Mouse (Mus musculus) testis, postnatal 14 days (tissue): ENCODE measurements around the gene Dscam.
"Not testable (repeated sequence)": the region's sequence is repeated elsewhere in the genome, so short reads cannot be mapped to it uniquely, and the experiment has no call there.

Source experiments
- DNase-seq: peaks from one replicate; pipeline ENCODE4 v3.0.0; 2021; ENCODE audit warnings: low spot score

Dscam gene

DNA sequence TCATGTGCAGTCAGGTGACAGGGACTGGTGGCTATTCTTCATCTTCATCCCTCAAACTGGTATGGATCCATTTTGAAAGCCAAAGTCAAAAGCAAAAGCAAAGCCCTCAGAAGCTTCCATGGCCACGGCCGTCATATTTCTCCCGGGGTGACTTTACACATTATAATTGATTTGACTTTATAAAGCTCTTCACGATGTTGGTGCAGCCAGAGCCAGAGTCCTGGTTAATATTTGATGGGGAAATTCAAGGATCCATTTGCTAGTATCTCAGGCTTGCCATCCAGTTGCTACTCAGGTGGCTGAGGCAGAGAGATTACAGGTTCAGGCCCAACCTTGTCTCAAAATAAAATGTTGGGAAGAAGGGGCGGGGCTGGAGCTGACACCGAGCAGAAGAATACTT is 238.3 kb downstream of the Dscam start:
- no peak for DNase-seq

GRCm38 (mm10) chr16:96931771-96932170 is 238.8 kb downstream of the Dscam start:
- DNase-seq = no peak

DNA sequence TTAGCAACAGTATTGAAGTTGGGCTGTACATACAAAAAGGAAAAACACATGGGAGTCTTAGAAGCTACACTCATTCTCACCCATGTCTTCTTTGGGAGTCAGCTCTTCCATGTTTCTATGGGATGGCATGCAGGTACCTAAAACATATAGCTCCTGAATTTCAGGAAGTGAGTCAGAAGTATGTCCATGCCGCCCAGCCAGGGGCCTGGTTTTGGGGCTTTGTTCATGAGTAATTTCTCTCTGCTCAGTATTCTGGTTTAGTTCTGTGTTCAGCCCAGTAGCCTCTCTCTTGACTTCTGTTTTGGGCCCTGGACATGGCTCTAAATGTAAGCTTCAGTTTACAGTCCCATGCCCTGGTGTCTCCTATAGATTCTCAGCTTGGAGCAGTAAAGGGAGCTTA is 242.5 kb downstream of the Dscam start:
- DNase-seq = no peak

- DNase-seq = no peak
Observed at GRCm38 (mm10) chr16:96927408-96927807, 243.1 kb downstream of the Dscam start.

DNA sequence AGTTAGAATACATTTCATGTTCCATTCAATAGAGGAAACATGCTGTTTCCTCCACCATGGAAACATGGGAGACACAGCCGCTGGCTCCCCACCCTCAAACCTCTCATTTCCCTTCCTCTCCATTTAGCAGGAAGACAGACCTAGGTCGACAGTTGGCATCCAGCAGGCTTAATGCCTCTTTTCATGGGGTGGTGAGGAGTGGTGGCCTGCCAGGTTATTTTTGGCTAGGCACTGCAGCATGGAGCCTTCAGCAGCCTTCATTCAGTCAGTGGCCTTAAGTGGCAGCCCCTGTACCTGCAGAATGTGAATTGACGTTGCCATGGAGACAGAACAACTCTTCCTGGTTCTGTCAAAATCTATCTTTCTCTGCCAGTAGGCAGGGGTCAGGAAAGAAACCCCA is 243.6 kb downstream of the Dscam start:
- DNase-seq = no peak

DNA sequence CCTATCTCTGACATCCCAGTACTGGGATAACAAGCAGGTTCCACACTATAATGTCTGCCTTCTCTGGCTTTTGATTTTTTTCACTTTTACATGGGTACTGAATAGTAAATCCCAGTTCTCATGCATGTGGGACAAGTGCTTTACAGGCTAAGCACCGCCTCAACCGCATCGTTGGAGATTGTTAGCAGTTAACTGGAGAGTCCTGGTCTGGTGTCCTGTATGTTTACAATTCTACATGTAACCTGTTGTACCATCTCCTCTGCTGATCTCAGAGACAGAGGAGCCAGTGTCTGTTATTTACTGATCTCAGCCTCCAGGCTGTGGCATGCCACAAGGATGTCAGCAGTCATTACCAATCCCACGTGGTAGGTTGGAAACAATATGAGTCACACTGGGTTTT is 246.6 kb downstream of the Dscam start:
- DNase-seq = no peak

DNA sequence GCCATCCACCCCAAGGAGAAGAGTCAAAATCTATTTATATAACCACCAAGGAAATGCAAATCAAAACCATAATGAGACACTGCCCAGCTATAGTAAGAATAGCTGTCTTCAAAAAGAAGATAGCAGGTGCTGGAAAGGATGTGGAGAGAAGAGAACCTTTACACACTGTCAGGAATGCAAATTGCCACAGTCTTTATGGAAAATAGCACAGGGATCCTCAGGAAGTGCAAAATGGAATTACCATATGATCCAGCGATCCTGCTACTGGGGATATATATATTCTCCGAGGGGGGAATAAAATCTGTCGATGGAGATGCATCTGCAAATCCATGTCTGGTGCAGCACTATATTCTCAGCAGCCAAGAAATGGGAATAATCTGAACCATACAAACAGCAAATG is 256.1 kb downstream of the Dscam start:
- DNase-seq = no peak

DNA sequence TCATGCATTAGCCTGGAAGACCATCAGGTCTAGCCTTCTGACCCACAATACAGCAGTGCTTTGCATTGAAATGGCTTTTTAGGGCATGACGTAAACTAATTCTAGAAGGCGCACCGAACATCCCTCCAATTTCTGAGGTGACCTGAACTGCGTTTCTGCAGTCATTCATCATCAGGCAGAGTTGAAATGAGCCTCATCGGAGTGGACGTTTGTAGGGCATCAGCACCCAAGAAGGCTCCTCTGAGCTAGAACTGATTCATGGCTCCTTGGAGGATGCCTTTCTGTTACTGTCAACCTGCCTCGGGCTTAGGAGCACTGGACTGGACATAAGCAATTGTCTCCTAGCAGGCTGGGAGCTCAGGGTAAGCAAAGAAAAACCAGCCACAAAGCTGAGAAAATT is 257.7 kb downstream of the Dscam start:
- no peak for DNase-seq

DNA sequence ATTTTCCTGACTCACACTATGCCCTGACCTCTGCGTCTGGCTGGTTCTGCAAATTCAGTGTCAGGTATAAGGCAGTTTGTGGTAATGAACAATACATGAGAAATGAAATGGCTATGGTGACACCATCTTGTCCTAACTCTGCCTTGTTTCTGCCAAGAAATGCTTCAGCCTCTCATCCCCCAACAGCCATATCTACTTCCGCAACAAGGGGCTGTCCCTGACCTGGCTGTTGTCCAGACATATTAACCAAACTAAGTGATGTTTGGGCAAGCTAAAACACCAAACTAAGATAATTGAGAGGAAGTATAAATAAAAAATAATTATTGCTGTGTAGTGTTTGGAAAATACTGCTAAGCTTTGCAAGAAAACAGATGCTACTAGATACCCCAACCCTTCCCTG is 258.4 kb downstream of the Dscam start:
- DNase-seq = no peak

DNA sequence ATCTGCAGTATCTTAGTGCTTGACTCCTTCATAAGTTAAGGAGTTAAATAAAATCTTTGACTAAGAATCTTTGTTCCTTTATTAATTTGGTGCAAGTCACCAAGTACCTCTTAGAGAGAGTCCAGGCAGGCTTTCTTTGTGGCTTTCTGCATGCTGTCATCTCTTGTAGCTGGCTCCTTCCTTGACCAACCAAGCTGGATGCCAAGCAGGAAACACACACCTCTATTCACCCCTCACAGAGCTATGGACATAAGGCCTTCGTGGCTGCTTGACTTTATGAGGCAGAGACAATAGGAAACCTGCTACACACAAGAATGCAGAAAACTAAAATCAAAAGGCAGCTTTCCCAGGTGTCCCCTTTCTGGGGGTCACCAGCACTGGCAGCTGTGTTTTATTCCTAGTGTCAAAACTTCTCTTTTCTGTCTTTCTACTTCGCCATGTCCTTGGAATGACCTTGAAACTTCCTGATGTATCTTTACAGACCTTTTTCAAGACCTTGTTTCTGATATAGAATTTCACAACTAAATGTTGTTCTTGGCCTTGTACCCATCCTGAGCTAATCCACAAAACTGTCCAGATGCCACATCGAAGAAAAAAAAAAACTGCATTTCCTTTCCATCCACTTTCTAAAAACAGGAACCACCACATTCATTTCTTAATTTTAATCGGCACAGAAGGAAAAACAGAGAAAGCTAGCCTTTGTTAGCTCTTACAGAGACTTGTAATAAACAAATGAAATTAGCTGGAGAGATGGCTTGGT is 260.0 kb downstream of the Dscam start:
- no peak for DNase-seq

DNA sequence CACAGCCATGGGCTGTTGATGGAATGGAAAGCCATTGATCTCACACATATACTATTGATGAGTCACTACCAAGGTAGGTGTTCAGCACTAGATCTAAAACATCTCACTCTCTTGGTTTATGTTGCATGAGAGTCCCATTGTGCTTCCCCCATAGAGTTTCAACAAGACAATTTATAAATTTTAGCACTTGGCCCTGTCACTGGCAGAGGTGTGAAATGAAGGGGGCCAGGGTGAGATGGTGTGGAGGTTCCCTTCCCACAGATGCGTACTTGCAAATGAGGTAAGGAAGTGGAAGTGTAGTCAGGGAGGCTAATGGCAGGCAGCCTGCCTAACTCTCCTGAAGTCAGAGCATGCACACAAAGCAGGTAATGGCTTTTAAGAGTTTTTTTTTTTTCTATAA is 262.7 kb downstream of the Dscam start:
- DNase-seq = no peak

DNA sequence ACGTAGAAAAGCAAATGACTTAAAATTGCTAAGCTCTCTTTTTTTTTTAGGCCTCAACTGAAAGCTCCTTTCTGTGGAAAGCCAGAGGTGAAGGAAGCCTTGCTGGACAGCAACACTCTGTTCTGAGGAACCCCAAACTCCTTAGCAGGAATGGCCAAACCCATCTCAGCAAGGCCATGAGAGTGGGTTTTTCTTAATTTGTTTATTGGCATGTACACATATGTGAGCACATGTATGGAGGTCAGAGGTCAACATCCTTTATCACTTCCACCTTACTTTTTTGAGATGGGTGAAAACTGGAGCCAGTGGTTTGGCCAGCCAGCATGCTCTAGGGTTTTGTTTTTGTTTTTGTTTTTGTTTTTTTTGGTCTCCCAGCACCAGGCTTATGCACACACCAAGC is 263.5 kb downstream of the Dscam start:
- DNase-seq = no peak

- DNase-seq = no peak
Observed at GRCm38 (mm10) chr16:96906630-96907029, 263.9 kb downstream of the Dscam start.

DNA sequence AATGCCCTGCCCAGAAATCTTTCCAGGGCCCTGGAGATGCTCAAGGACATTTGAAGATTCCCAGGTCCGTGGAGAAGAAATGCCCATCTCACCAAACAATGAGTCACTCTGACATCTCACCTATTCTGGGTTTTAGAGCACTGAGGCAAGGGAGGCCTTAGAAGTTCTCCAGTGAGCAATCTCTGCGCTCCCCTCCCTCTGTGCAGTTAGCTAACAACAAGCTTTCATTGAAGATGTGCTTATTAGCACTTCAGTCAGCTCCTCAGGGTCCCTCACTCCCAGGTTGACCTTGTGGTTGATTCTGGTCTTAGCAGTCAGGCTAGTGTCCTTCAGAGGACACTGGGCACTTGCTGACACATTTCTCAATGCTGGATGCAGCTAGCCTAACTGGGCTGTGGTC is 265.8 kb downstream of the Dscam start:
- DNase-seq = no peak

DNA sequence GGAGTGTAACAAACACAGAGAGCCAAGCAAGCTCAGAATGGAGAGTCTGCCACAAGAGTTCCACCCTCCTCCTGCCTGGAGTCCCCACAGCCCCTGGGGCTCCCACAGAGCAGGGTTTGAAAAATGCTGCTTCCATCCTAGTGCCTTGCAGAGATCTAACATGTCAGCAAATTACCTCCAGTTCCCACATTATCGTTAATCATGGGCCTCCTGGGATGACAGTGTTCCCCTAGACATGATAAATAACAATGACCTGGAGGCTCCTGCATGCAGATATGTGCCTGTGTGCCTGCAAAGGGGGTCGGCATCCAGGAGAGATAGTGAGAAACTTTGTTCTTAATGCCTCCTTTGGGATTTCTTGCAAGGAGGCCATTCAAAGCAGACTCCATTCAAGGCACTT is 266.2 kb downstream of the Dscam start:
- peak; percentile 21 for DNase-seq

DNA sequence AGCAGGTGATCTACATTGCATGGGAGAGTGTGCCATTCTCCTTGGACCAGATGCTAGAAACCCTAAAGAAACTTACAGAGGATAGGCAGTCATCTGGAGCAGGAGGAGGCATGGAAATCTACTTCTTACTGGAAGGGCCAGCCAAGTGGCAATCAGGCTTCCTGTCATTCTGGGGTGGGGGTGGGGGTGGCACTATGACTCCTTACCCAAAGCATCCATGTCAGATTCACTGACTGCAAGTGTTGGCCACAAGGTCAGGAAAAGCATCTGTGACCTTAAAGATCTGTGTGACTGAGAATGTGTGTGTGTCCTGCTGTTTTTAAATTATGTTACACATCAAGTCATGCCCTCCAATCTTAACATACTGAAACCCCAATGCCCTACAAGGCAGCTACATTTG is 268.0 kb downstream of the Dscam start:
- no peak for DNase-seq

DNA sequence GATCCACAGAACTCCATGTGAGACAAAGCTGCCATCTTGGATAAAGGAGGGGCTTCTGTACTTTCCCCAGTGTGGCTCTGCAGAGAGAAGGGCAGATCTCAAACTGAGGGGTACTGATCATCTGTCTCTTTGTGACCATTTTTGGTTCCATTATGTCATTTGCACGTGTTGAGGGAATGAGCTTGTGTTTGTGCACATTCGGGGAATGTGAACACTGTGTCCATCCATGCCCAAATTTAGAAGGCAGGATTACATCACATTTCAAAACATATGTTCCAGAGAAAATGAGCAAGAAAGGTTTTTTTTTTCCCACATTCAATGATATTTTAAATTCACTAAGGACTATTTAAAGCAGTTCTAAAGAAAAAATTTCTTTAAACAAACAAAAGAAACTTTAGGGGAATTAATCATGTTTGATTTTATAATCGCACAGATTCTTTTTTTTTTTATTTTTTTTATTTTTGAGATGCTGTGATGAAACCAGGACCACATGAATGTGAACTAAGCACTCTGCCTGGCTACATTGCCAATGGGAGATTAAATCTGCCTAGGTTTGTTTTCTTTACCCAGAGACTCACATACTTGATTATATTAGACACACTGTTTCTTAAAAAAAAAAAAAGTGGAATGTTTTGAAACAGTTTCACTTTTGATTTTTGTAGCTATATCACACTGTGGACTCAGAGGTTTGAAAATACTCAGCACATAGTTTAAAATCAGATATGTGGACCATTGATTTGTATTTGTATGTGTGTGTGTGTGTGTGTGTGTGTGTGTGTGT is 269.1 kb downstream of the Dscam start:
- DNase-seq = no peak

GRCm38 (mm10) chr16:96899329-96899728 is 271.2 kb downstream of the Dscam start:
- no peak for DNase-seq

GRCm38 (mm10) chr16:96896510-96897133 is 273.9 kb downstream of the Dscam start:
- no peak for DNase-seq

GRCm38 (mm10) chr16:96888036-96888435 is 282.5 kb downstream of the Dscam start:
- DNase-seq = no peak

DNA sequence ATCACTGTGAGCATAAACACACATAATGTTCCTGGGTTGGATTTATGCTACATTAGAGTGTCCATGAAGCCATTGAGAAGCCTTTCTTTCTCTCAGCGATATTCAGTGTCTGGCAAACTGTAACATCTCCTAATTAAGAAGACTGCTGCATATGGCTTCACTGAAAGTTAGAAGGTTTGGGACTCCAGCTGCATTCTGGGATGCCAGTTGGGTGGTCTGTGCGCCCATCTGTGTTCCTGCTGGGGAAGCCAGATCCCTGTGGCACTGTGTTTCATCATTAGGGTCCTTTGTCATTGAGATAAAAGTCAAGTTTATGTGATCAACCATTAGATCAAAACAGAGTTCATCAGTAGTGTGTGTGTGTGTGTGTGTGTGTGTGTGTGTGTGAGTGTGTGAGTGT is 284.7 kb downstream of the Dscam start:
- DNase-seq = no peak

- DNase-seq = not testable (repeated sequence)
Observed at GRCm38 (mm10) chr16:96884590-96884989, 286.0 kb downstream of the Dscam start.

- DNase-seq = no peak
Observed at GRCm38 (mm10) chr16:96877271-96877670, 293.3 kb downstream of the Dscam start.
